Mouse (Mus musculus) heart, postnatal 0 days (tissue): ENCODE measurements around the gene Dapl1. TPM values are rescaled to one million over a fixed set of nuclear protein-coding genes. Genes with fewer than 3 reads are reported as not detected.
A peak's percentile ranks its signal among the peaks of the same experiment; 100 is the strongest.

Experiments
- ATAC-seq: fragments of 200-750 bp; cut with Nextera tagmentation; 2 replicates; pipeline ENCODE4 v1.8.0; 2017; ENCODE audit warnings: low read depth, moderate number of reproducible peaks, moderate library complexity; ENCODE audit not compliant: insufficient read depth
- DNase-seq: peaks from one replicate; pipeline ENCODE4 v3.0.0-alpha.2; 2016; ENCODE audit warnings: low spot score
- H3K27ac ChIP-seq: fragments of 300-500 bp; sonication (generic); 2 replicates; pipeline ENCODE4 v1.5.1; 2014; ENCODE audit warnings: low read depth, mild to moderate bottlenecking
- H3K27me3 ChIP-seq: fragments of 300-500 bp; sonication (generic); 2 replicates; pipeline ENCODE4 v1.6.1; 2014; ENCODE audit warnings: low read length, mixed read lengths; ENCODE audit not compliant: control insufficient read depth, insufficient read depth
- H3K36me3 ChIP-seq: fragments of 300-500 bp; sonication (generic); replicated peaks from 2 replicates; pipeline ENCODE4 v1.6.1; 2014; ENCODE audit warnings: low read length, mixed read lengths; ENCODE audit not compliant: control insufficient read depth, insufficient read depth
- H3K4me1 ChIP-seq: fragments of 300-500 bp; sonication (generic); 2 replicates; pipeline ENCODE4 v1.6.1; 2014; ENCODE audit warnings: antibody characterized with exemption; ENCODE audit not compliant: control insufficient read depth, insufficient read depth
- H3K4me2 ChIP-seq: fragments of 300-500 bp; sonication (generic); 2 replicates; pipeline ENCODE4 v1.6.1; 2014; ENCODE audit warnings: low read depth, mild to moderate bottlenecking, low read length, moderate library complexity
- H3K4me3 ChIP-seq: fragments of 300-500 bp; sonication (generic); 2 replicates; pipeline ENCODE4 v1.5.1; 2014; ENCODE audit warnings: low read depth, low read length
- H3K9ac ChIP-seq: fragments of 300-500 bp; sonication (generic); replicated peaks from 2 replicates; pipeline ENCODE4 v1.6.1; 2014; ENCODE audit warnings: low read depth, low read length, mixed read lengths
- H3K9me3 ChIP-seq: fragments of 300-500 bp; sonication (generic); replicated peaks from 2 replicates; pipeline ENCODE4 v1.6.1; 2016; ENCODE audit warnings: low read length; ENCODE audit not compliant: control insufficient read depth
- CTCF ChIP-seq: IDR thresholded peaks from 2 replicates; pipeline ENCODE4 v1.5.1; 2016; ENCODE audit warnings: antibody characterized with exemption, control low read depth, low read depth
- EP300 ChIP-seq: IDR thresholded peaks from 2 replicates; pipeline ENCODE4 v1.6.1; 2016; ENCODE audit warnings: antibody characterized with exemption, low read depth
- WGBS: fragments of 180-500 bp; shearing (Covaris S2); extraction: QIAGEN DNeasy Blood & Tissue Kit; methylation state at CpG from one replicate; pipeline ENCODE4 v1.1.7; 2014; 5-methylcytosine and 5-hydroxymethylcytosine counted together
- polyA plus RNA-seq: library from polyadenylated mRNA; unstranded; fragments of >200 nt; fragmentation: Nextera tagmentation; extraction: Ambion mirVana; gene quantifications from 2 replicates; pipeline ENCODE4 v1.2.1, GENCODE M21; 2015
- total RNA-seq: library from RNA; depleted of rRNA; stranded (reverse); fragments of >200 nt; gene quantifications from 2 replicates; pipeline ENCODE4 v1.2.3, GENCODE M21; 2014; ENCODE audit warnings: low replicate concordance

The Dapl1 gene
- total and polyA plus RNA-seq, 2 experiments from 2014 or later: 1.2 TPM; not detected in 1

DNA sequence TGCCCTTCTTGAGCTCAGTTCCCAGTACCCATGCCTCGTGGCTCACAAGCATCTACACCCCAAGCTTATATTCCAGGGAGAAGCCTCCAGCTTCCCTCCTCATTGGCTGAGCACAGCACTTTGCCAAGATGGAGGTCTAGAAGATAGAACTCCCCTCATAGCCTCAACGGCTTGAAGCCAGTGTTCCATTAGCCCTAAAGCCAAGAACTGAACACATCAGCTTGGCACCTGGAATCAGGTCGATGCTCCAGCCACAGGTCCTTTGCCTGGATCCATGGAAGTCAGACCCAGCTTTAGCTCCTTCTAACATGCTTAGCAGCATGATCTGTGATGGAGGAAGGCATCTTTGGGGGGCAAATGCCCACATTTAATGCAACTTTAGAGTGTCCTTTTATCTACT is 48.5 kb downstream of the Dapl1 start:
- no peak overlapping the region for H3K4me3 ChIP-seq
- ATAC-seq (no peak), DNase-seq (no peak)
- 83% methylated on average over 3 of the region's 3 CpGs for WGBS
- no peaks in the 10 kb centered on the region for H3K27me3 ChIP-seq
- H3K4me2 ChIP-seq: no peak overlapping the region
- H3K27ac ChIP-seq: no peak overlapping the region
- H3K9ac ChIP-seq: no peak overlapping the region
- H3K36me3 ChIP-seq: no peaks in the 10 kb centered on the region
- peaks cover 7% of the 10 kb centered on the region for H3K4me1 ChIP-seq
- TF ChIP-seq EP300 (no peak), CTCF (no peak)
- H3K9me3 ChIP-seq: no peaks in the 10 kb centered on the region

DNA sequence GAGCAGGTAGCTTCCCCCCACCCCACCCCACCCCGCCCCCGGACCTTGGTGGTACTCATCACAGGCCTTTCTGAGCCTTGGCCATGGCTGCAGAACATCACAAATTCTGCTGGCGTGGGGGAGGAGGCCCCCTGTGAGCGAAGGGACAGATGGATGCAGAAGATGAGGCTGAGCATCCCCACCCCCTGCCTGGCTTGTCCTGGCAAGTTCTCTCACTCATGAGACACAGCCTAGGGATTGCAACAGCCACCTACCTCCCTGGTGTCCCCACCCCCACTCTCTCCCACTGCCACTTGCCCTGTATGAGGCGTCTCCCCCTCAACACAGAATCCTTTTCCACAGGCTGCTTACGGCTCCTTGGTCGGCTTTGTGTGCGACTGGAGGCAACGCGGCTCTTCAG is 49.1 kb downstream of the Dapl1 start:
- H3K4me3 ChIP-seq: no peak overlapping the region
- H3K9ac ChIP-seq: no peak overlapping the region
- ATAC-seq (no peak), DNase-seq (no peak)
- WGBS: 95% methylated on average over 10 of the region's 10 CpGs
- no peaks in the 10 kb centered on the region for H3K27me3 ChIP-seq
- no peak for TF ChIP-seq CTCF
- TF ChIP-seq EP300: no peak
- H3K4me2 ChIP-seq: no peak overlapping the region
- H3K36me3 ChIP-seq: no peaks in the 10 kb centered on the region
- peaks cover 7% of the 10 kb centered on the region for H3K4me1 ChIP-seq
- H3K9me3 ChIP-seq: no peaks in the 10 kb centered on the region
- H3K27ac ChIP-seq: no peak overlapping the region

DNA sequence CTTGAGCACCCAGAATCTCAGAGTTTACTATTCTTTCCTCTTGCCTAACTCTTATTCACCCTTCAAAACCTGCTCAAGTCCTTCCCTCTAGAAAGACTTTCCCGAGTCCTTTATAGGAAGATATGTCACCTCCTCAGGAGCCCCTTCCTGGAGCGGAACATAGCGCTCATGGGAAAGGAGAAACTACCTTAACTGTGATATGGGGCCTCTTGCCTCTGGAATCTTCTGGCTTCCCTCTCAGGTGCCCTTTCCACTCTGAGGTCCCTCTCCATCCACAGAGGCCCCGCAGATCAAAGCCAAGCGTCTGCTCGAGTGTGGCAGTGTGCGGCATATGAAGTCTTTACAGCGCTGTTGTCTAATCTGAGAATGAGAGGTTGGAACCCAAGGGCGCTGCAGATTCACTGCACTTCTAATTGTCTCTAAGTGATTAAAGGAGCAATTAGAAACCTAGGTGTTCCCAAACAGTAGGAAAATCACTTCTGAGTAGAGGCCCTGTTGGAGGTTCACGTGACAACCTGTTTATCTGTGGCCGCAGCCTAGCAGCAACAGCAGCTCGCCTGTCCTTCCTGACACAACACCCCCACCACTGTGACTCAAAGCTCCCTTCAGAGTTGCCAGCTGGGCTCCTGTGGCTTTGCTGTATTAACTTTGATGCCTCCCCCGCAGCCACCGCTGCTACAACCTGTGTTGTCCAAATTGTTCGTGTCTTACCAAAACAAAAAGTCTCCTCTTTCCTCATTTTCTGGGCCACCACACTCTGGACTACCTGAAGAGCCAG is 49.7 kb downstream of the Dapl1 start:
- Histone ChIP-seq H3K9ac (no peak overlapping the region), H3K4me2 (no peak overlapping the region), H3K27ac (0 out of 2 replicates have a peak overlapping the region, but pooled peaks have one; percentile 9), H3K36me3 (no peaks in the 10 kb centered on the region), H3K4me1 (peaks cover 7% of the 10 kb centered on the region), H3K9me3 (no peaks in the 10 kb centered on the region), H3K27me3 (no peaks in the 10 kb centered on the region), H3K4me3 (no peak overlapping the region)
- TF ChIP-seq EP300 (no peak), CTCF (no peak)
- WGBS: 54% methylated on average over 15 of the region's 15 CpGs
- DNase-seq (peak; percentile 67), ATAC-seq (peak; percentile 84)

DNA sequence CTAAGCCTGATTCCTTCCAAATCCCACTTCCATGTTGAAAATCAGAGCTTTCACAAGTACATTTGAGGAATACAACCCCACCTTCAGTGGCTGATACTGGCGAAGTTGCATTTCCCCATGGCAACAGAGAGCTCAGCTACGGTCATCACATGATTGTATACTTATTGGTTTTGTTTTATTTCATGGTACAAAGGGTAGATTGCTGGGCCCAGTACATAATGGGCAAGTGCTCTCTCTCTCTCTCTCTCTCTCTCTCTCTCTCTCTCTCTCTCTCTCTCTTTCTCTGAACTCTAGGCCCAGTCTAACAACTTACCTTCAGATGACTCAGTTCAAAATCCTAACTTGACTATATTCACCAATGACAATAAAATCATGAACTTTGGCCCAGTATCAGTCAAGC is 52.5 kb downstream of the Dapl1 start:
- no peak for TF ChIP-seq CTCF
- TF ChIP-seq EP300: no peak
- Histone ChIP-seq H3K4me1 (peaks cover 7% of the 10 kb centered on the region), H3K9ac (no peak overlapping the region), H3K4me2 (no peak overlapping the region), H3K36me3 (no peaks in the 10 kb centered on the region), H3K4me3 (no peak overlapping the region), H3K27me3 (no peaks in the 10 kb centered on the region), H3K27ac (no peak overlapping the region), H3K9me3 (no peaks in the 10 kb centered on the region)
- WGBS: 86% methylated on average over 2 of the region's 2 CpGs
- ATAC-seq: no peak
- DNase-seq: no peak

DNA sequence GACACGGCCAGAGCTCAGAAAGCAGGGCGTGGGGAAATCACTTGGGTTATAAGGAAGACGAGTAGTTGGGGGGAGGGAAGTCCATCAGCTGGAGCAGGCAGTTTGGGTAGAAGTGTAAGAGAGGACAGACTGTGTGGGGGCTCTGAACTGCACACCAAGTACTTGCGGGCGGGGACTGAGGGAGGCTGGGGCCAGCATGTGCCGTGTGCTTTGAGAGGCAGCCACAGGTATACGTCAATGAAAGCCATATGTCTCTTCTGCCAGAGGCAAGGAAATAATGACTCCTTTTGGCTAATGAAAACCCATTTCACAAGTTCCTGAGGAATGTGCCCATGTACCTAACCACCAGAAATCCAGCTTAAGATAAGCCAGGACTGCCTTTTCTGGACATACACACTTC is 53.6 kb downstream of the Dapl1 start:
- ATAC-seq (no peak), DNase-seq (no peak)
- no peak overlapping the region for H3K4me3 ChIP-seq
- WGBS: 86% methylated on average over 7 of the region's 7 CpGs
- peaks cover 7% of the 10 kb centered on the region for H3K4me1 ChIP-seq
- no peaks in the 10 kb centered on the region for H3K36me3 ChIP-seq
- TF ChIP-seq CTCF (no peak), EP300 (no peak)
- H3K27me3 ChIP-seq: no peaks in the 10 kb centered on the region
- H3K9me3 ChIP-seq: no peaks in the 10 kb centered on the region
- H3K27ac ChIP-seq: no peak overlapping the region
- no peak overlapping the region for H3K9ac ChIP-seq
- H3K4me2 ChIP-seq: no peak overlapping the region

DNA sequence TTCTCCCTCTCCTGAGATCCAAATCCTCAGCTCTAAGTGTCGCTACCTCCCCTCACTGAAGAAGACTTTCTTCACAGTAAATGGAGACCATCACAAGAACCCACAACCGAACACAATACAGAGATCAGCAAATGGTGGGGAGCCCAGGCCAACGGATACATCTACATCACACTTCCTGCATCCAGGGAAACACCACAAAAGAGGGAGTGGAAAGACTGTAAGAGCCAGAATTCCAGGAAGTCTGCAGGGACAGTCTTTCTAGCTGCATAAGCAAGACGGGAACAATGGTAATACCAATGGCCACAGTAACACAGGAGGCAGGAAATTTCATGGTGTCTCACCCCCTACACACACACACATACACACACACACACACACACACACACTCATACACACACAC is 55.3 kb downstream of the Dapl1 start:
- H3K9me3 ChIP-seq: no peaks in the 10 kb centered on the region
- 53% methylated on average over 4 of the region's 4 CpGs for WGBS
- H3K9ac ChIP-seq: no peak overlapping the region
- no peaks in the 10 kb centered on the region for H3K36me3 ChIP-seq
- TF ChIP-seq EP300 (peak; percentile 48; the same call in 1 of the 2 replicates), CTCF (no peak)
- DNase-seq (peak; percentile 32), ATAC-seq (peak; percentile 39)
- no peak overlapping the region for H3K4me2 ChIP-seq
- H3K4me3 ChIP-seq: no peak overlapping the region
- no peaks in the 10 kb centered on the region for H3K4me1 ChIP-seq
- H3K27me3 ChIP-seq: no peaks in the 10 kb centered on the region
- peak overlapping the region; percentile 34 for H3K27ac ChIP-seq
